Mouse (Mus musculus) ovary, postnatal 14 days (tissue): Measurements from ENCODE around the gene Adcy6.

Experiments used
- DNase-seq: peaks from one replicate; pipeline ENCODE4 v3.0.0; 2022; ENCODE audit warnings: low spot score

Adcy6 gene

GRCm38 (mm10) chr15:98628589-98629254 lies 18.8 kb upstream of the Adcy6 start:
- no peak for DNase-seq

- DNase-seq = no peak
Measured at GRCm38 (mm10) chr15:98626487-98627212, 16.8 kb upstream of the Adcy6 start.

- no peak for DNase-seq
Measured at GRCm38 (mm10) chr15:98626078-98626477, 16.2 kb upstream of the Adcy6 start.

GRCm38 (mm10) chr15:98623361-98623821 lies 13.5 kb upstream of the Adcy6 start:
- DNase-seq = no peak

DNA sequence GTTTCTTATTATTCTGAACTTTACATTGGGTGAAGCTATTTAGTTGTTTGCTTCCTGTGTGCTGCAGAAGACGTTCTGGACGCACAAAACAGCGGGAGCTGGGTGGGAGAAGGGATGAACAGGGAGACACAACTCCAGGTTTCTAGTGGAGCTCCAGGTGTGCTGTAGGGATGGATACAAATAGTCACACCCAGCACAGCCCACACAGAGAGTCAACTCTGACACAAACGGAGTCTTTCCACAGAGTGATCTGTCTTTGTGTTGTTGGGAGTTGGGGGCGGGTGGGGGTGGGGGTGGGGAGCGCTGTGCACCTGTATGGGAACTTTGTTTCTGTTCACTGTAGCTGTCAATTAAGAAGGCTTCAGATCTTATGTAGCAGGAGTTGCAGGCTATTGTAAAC lies 12.8 kb upstream of the Adcy6 start:
- DNase-seq = no peak

DNA sequence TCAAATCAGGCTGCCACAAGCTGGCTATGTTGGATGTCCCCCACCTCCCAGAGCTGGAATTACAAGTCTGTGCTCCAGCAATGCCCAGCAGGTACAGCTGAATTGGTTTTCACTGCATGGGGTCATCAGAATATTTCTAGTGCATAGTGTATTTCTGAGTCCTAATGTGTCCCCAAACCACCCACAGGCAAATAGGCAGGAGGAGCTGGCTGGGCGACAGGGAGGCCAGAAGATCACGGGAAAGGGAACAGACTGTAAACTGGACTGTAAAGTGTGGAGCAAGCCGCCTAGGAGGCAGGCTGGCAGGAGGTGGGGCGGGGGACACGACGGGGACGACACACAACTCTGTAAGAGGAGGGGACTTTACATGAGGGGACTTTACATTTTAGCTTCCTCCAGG lies 12.3 kb upstream of the Adcy6 start:
- DNase-seq = no peak

DNA sequence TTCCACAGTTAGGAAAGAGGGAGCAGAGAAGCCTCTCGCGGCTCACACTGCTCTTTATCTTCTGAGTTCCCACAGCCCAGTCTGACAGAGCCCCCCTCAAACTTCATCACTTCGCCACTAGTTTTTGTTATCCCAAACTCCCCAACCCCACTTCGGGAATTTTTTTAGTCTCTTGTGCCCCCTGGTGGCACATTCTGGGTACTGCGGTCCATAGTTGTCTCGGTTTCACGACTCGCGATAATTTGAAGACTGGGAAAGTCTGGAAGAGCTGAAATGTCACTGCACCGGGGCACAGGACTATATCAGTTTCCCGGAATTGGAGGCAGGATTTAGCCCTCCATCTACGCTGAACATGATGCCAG lies 7.3 kb upstream of the Adcy6 start:
- DNase-seq = peak; percentile 87

DNA sequence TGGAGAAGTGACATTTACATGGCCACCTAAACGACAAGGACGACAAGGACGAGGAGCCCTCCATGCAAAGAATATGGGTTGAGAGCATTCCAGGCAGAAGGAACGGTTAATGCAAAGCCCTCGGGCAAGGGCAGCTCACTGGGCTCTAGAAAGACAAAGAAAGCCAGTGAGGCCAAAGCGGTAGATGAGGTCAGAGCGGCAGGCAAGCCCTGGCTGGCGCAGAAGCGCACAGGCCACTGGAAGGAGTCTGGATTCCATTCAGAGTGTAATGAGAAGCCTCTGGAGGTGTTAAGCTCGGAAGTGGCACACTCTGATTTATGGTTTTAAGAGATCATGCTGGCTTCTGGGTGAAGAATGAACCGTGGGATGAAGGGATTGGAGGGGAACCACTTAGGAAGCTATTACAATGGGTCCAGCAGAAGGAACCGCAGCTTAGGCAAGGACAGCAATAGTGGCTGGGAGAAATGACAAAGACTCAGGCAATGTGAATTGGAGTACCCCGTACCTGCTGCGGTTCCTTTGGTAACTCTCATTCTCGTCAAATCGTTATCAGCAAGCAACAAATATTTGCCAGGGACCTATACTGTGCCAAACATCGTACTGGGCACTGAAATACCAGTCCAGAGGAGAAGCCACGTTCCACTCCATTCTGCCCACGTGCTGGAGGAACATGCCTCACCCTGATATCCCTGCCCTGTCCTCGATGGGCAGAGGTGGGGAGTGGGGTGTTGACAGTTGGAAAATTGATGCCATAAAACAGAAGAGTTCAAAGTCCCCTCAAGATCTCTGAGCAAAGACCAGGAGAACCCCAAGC lies 6.7 kb upstream of the Adcy6 start:
- DNase-seq = no peak

GRCm38 (mm10) chr15:98615751-98616150 lies 5.9 kb upstream of the Adcy6 start:
- DNase-seq = no peak

GRCm38 (mm10) chr15:98614971-98615370 lies 5.1 kb upstream of the Adcy6 start:
- DNase-seq = no peak

DNA sequence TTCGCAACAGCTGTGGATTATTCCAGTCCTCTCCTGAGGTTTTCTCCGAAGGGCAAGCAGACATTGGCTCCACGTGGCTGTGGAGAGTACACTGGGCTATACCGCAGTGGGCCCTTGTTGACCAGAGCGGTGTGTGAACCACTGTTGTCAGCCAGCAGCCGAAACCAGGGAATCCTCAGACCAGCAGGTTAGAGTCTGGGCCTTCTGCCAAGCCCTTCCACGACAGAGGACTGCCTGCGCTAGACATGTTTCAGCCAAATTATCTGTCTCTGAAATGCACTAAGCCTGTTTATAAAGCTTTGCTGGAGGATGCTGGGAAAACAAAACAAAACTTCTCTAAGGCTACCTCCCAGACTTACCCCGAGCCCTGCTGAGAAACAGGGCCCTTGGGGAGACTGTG lies 4.7 kb upstream of the Adcy6 start:
- no peak for DNase-seq

GRCm38 (mm10) chr15:98612229-98612628 lies 2.4 kb upstream of the Adcy6 start:
- no peak for DNase-seq

GRCm38 (mm10) chr15:98610131-98610633 lies 306 bp upstream of the Adcy6 start:
- no peak for DNase-seq

GRCm38 (mm10) chr15:98608784-98609250 lies 1.1 kb downstream of the Adcy6 start:
- DNase-seq = no peak

DNA sequence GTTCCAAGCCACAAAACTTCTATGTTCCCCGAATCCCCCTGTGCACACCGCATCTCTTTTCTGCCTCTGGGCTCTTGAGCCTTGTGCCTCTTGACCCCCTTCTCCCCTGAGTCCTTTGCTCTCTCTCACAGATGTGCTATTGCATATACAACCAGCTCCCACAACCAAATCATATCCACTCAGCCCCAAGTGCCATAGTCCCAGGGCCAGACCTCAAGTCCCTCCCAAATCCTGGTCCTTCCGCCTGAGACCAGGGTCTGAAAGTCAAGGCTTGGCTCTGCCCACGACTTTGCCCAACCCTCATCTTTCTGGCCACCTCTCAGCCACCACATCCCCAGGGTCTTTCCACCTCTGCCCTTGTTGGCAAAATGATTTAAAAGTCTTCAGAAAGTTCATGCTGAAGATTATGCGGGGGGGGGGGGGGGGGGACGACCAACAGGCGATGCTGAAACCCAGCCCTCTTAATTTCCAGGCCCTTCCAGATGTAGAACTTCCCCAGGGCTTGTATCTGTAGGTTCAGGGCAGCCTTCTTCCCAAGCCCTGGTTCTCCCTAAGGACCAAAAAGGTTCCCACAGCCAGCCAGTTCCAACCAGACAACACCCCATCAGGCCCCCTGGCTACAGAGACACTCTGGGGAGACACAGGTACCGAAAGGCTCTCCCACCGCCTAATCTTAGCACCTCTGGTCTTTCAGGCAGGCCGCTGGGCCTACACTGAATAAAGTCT lies 1.7 kb downstream of the Adcy6 start:
- no peak for DNase-seq

DNA sequence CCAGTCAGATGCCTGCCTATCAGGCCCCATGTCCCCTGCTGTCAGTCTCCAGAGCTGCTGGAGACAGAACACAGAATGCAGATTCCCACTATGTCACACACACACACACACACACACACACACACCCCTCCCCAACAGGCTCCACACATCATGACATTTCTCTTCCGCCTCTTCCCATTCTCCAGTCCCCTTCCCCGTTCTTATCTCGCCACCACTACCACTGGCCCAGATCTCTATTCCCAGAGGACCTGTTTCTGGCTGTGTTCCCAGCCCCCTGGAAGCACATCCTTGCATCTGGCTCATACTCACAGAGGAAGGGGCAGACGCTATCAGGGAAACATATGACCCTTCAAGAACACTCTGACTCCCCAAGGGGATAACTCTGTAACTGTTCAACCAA lies 2.3 kb downstream of the Adcy6 start:
- DNase-seq = no peak

GRCm38 (mm10) chr15:98606739-98607138 lies 3.1 kb downstream of the Adcy6 start:
- DNase-seq = no peak

- DNase-seq = no peak
Measured at GRCm38 (mm10) chr15:98606051-98606536, 3.8 kb downstream of the Adcy6 start.

GRCm38 (mm10) chr15:98604041-98604575 lies 5.8 kb downstream of the Adcy6 start:
- no peak for DNase-seq

DNA sequence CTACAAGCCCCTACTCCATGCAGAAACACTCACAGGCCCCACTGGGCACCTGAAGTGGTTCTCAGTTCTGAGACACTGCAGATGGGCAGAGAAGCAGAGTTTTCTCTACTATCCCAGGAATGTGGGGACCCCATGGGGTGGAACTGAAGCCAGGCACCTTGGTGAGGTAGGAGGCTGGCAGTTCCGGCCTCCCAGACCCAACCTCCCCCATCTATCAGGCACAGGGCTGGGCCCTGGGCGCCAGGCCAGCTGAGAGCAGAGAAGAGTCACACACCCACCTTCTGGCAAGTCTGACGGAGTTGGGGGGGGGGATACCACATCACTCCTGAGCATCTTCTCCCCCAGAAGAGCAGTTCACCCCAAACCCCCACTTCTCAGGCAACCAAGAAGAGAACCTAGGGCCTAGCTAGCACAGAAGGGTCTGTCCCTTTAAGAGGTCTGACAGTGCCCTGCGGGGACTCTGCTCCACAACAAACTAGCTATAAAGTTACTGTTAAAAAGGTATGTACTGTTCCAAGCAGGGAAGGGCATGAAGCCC lies 6.9 kb downstream of the Adcy6 start:
- DNase-seq = no peak

GRCm38 (mm10) chr15:98602191-98602881 lies 7.5 kb downstream of the Adcy6 start:
- DNase-seq = no peak
